Mouse (Mus musculus): ENCODE measurements around the gene Cdc34. TPM values are rescaled to one million over a fixed set of nuclear protein-coding genes. Genes with fewer than 3 reads are reported as not detected.
"Not testable (repeated sequence)": the region's sequence is repeated elsewhere in the genome, so short reads cannot be mapped to it uniquely, and the experiment has no call there.

Gene Cdc34
- polyA plus RNA-seq, 1 experiment from 2014 or later, result 64.3 TPM

DNA sequence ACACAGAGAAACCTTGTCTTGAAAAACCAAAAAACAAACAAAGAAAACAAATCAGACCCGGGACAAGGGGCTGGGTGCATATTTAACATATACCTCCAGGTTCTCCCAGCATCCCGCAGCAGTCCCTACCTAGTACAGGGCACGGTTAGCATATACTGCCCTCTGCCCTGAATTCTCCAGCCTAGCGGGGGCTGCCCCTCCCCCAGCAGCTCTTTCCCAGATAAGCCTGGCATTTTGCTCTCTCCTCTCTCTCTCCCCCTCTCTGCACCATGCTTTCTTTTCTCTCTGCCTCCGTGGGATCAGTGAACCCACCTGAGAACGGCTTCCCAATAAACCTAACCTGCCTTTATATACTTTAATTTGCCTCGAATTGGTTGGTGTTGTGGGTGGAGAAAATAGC is 18.7 kb downstream of the Cdc34 start:
- TF ChIP-seq EP300 (IDR thresholded peaks at IDR 0.05) (no peak), CTCF (IDR thresholded peaks at IDR 0.05) (no peak)
- WGBS, result 27% methylated on average over 7 of the region's 7 CpGs
- Histone ChIP-seq H3K9ac (replicated peaks; ENCODE audit: low read depth) (no peak overlapping the region), H3K4me3 (ENCODE audit: low read depth, low read length) (no peak overlapping the region), H3K36me3 (ENCODE audit: insufficient read depth, low read length) (no peaks in the 10 kb centered on the region), H3K27ac (ENCODE audit: low read length) (peak overlapping the region; percentile 88), H3K27me3 (replicated peaks; ENCODE audit: insufficient read depth, low read length) (no peaks in the 10 kb centered on the region), H3K4me2 (replicated peaks; ENCODE audit: low read depth, low read length) (no peak overlapping the region), H3K9me3 (ENCODE audit: low read length) (no peaks in the 10 kb centered on the region), H3K4me1 (ENCODE audit: insufficient read depth, low read depth, low read length) (peaks cover 30% of the 10 kb centered on the region; the same call in 1 of the 2 replicates)
- ATAC-seq (no peak), DNase-seq (ENCODE audit: low spot score) (no peak)

DNA sequence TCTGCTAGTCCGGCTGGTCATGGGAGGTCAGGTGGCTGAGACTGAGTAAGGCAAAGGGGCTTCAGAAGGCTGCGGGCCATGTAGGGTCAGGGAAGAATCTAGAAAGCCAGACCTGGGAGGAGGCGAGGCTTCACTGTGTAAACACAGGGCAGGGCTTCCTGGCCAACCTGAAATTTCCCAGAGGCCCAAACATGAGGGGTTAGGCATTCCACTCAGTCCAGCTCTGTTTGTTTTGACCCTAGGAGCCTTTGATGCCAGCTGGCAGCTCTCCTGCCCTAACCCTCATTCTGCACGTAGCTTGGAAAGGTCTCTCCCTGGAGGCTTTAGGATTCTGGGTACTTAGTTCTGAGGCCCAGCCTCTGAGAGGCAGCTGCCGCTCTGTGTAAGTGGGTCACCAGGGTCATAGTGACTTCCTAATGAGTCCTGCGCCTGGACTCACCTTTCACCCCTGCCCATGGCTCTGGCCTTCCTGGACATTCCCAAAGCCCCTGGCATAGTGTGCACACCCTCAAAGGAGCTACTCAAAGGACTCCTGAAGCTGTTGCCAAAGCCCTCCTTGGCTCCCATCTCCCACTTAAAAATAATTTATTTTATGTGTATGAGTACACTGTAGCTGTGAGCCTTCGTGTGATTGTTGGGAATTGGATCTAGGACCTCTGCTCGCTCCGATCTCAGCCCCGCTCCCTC is 19.6 kb downstream of the Cdc34 start:
- Histone ChIP-seq H3K4me1 (ENCODE audit: insufficient read depth, low read depth, low read length) (peaks cover 33% of the 10 kb centered on the region; the same call in 1 of the 2 replicates), H3K27ac (ENCODE audit: low read length) (peak overlapping the region; percentile 88), H3K4me3 (ENCODE audit: low read depth, low read length) (no peak overlapping the region), H3K9ac (replicated peaks; ENCODE audit: low read depth) (no peak overlapping the region), H3K9me3 (ENCODE audit: low read length) (no peaks in the 10 kb centered on the region), H3K36me3 (ENCODE audit: insufficient read depth, low read length) (no peaks in the 10 kb centered on the region), H3K27me3 (replicated peaks; ENCODE audit: insufficient read depth, low read length) (no peaks in the 10 kb centered on the region), H3K4me2 (replicated peaks; ENCODE audit: low read depth, low read length) (no peak overlapping the region)
- DNase-seq (ENCODE audit: low spot score) (peak; percentile 93), ATAC-seq (peak; percentile 70)
- TF ChIP-seq CTCF (IDR thresholded peaks at IDR 0.05) (no peak), EP300 (IDR thresholded peaks at IDR 0.05) (peak; percentile 56)
- WGBS, result 26% methylated on average over 10 of the region's 10 CpGs

GRCm38 (mm10) chr10:79702970-79703369 is 21.0 kb downstream of the Cdc34 start:
- WGBS, result 68% methylated on average over 2 of the region's 4 CpGs
- not testable (repeated sequence) for H3K27ac ChIP-seq (ENCODE audit: low read length); H3K9me3 ChIP-seq (ENCODE audit: low read length); H3K4me2 ChIP-seq (replicated peaks; ENCODE audit: low read depth, low read length); H3K4me3 ChIP-seq (ENCODE audit: low read depth, low read length); H3K36me3 ChIP-seq (ENCODE audit: insufficient read depth, low read length); DNase-seq (ENCODE audit: low spot score); ATAC-seq; H3K9ac ChIP-seq (replicated peaks; ENCODE audit: low read depth); H3K27me3 ChIP-seq (replicated peaks; ENCODE audit: insufficient read depth, low read length)
- H3K4me1 ChIP-seq (ENCODE audit: insufficient read depth, low read depth, low read length), result peaks cover 37% of the 10 kb centered on the region

DNA sequence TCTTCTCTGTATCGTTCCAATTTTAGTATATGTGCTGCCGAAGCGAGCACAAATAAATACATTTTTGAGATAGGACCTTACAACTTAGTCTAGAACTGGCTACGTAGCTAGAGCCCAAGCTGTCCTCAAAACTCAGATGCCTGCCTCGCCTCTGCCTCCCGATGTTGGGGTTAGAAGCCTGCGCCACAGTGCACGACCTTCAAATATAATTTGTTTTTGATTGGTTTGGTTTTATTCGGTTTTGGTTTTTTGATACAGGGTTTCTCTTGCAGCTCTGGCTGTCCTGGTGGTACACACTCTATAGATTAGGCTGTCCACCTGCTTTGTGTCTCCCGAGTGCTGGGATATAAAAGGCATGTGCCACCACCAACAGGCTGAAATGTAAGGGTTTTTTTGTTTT is 21.5 kb downstream of the Cdc34 start:
- Histone ChIP-seq H3K9ac (replicated peaks; ENCODE audit: low read depth) (no peak overlapping the region), H3K4me2 (replicated peaks; ENCODE audit: low read depth, low read length) (peak overlapping the region; percentile 58), H3K4me1 (ENCODE audit: insufficient read depth, low read depth, low read length) (peaks cover 31% of the 10 kb centered on the region), H3K27ac (ENCODE audit: low read length) (0 out of 2 replicates have a peak overlapping the region, but pooled peaks have one; percentile 54), H3K9me3 (ENCODE audit: low read length) (no peaks in the 10 kb centered on the region), H3K4me3 (ENCODE audit: low read depth, low read length) (no peak overlapping the region; the same call in 1 of the 2 replicates), H3K27me3 (replicated peaks; ENCODE audit: insufficient read depth, low read length) (no peaks in the 10 kb centered on the region), H3K36me3 (ENCODE audit: insufficient read depth, low read length) (no peaks in the 10 kb centered on the region)
- WGBS, result 75% methylated on average over 10 of the region's 10 CpGs
- TF ChIP-seq CTCF (IDR thresholded peaks at IDR 0.05) (no peak), EP300 (IDR thresholded peaks at IDR 0.05) (no peak)
- ATAC-seq, result no peak
- DNase-seq (ENCODE audit: low spot score), result no peak

- Histone ChIP-seq H3K36me3 (ENCODE audit: insufficient read depth, low read length) (no peaks in the 10 kb centered on the region; the same call in 1 of the 2 replicates), H3K9me3 (ENCODE audit: low read length) (no peaks in the 10 kb centered on the region), H3K4me1 (ENCODE audit: insufficient read depth, low read depth, low read length) (peaks cover 28% of the 10 kb centered on the region), H3K4me2 (replicated peaks; ENCODE audit: low read depth, low read length) (peak within 1 kb of the TSS; percentile 58), H3K9ac (replicated peaks; ENCODE audit: low read depth) (peak within 1 kb of the TSS; percentile 80), H3K27ac (ENCODE audit: low read length) (peak within 1 kb of the TSS; percentile 68), H3K4me3 (ENCODE audit: low read depth, low read length) (peak within 1 kb of the TSS; percentile 65), H3K27me3 (replicated peaks; ENCODE audit: insufficient read depth, low read length) (no peaks in the 10 kb centered on the region)
- TF ChIP-seq CTCF (IDR thresholded peaks at IDR 0.05), result peak; percentile 71
- no peak for TF ChIP-seq EP300 (IDR thresholded peaks at IDR 0.05)
- under 1% methylated on average over 47 of the region's 65 CpGs for WGBS
- DNase-seq (ENCODE audit: low spot score), result peak; percentile 99
- peak; percentile 94 for ATAC-seq
These were observed 22.3 kb downstream of the Cdc34 start, which contains the start of gene Bsg for GRCm38 (mm10) chr10:79704065-79704969. Gene Bsg, plus strand, starts transcription at chr10:79704491.

DNA sequence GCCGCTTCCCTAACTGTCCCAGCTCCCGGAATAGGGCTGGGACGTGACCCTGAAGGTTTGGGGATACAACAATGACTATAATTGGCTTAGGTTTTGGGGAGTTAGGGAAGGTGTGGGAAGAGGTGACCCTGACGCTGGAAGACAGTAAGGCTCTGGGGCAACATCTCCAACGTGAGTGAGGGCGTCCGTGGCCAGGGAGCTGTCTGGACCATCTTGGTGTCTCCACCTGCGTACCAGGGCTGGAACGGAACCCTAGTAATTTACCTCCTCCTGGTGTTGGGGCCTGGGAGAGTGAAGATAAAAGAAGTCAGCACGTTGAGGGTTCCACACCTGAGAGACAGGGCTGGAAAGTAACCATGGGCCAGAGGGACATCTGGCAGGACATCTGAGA is 23.0 kb downstream of the Cdc34 start:
- H3K27me3 ChIP-seq (replicated peaks; ENCODE audit: insufficient read depth, low read length), result no peaks in the 10 kb centered on the region
- DNase-seq (ENCODE audit: low spot score) (no peak), ATAC-seq (no peak)
- peaks cover 1% of the 10 kb centered on the region for H3K36me3 ChIP-seq (ENCODE audit: insufficient read depth, low read length)
- TF ChIP-seq CTCF (IDR thresholded peaks at IDR 0.05) (no peak), EP300 (IDR thresholded peaks at IDR 0.05) (no peak)
- H3K4me1 ChIP-seq (ENCODE audit: insufficient read depth, low read depth, low read length), result peaks cover 25% of the 10 kb centered on the region
- 3% methylated on average over 10 of the region's 10 CpGs for WGBS
- H3K9ac ChIP-seq (replicated peaks; ENCODE audit: low read depth), result peak overlapping the region; percentile 80
- H3K4me3 ChIP-seq (ENCODE audit: low read depth, low read length), result peak overlapping the region; percentile 65
- H3K27ac ChIP-seq (ENCODE audit: low read length), result peak overlapping the region; percentile 68
- H3K9me3 ChIP-seq (ENCODE audit: low read length), result no peaks in the 10 kb centered on the region
- peak overlapping the region; percentile 58 for H3K4me2 ChIP-seq (replicated peaks; ENCODE audit: low read depth, low read length)
